11 mouse cellular contexts compared by ENCODE assay signal in genomic region chr2:136558020-136558419, GRCm38 (mm10). TPM values are rescaled to one million over a fixed set of nuclear protein-coding genes. Genes with fewer than 3 reads are reported as not detected.
DNase-seq lines count a peak whose midpoint lies in the region; ATAC-seq lines count a peak whose summit lies in the region.
"Had no signal": no experiment of that assay in that cellular context is flagged by ENCODE, and none has a peak within 500 bp of the region (broad histone marks: within the 10 kb centered on the region; RNA-seq: fewer than 3 reads in every experiment).

No protein-coding gene starts in this region.

- ATAC-seq in granulocyte monocyte progenitor cell, adult 5-6 weeks (replicated peaks; ENCODE audit: poor library complexity, severe bottlenecking) = peak; percentile 83

- peak; percentile 6 for DNase-seq in adrenal gland, postnatal 10 days
- DNase-seq in adrenal gland, adult 18-20 months (ENCODE audit: low spot score in 2 of 2) = no peak
- peak; percentile 7 to 16 for DNase-seq in layer of hippocampus, postnatal 10 days (ENCODE audit: low spot score in 2 of 2)
- no peak for DNase-seq in layer of hippocampus, adult 9-10 months (ENCODE audit: low spot score)
- peak; percentile 54 for DNase-seq in ES-CJ7 (ENCODE audit: low read depth, low spot score)
- DNase-seq in layer of hippocampus, adult 8-10 months (ENCODE audit: low spot score in 2 of 2) = no peak
- no peak for DNase-seq in yolk sac, embryonic 10.5 days (ENCODE audit: low spot score)
- DNase-seq: adrenal gland, adult 8-10 months; gastrocnemius, postnatal 10 days; liver, embryonic 13.5 days had no signal

RNA-seq across cellular contexts. Expression of gene Ankef1, which starts 56.3 kb away (rescaled TPM):
- total RNA-seq in adrenal gland, postnatal 10 days (2021) = 10 to 100 TPM; 12.9 to 14.6 TPM
- total RNA-seq in adrenal gland, adult 18-20 months (2021) = 10 to 100 TPM in 1 of 2 experiments, 1 to 10 TPM in 1; 9.1 to 37.7 TPM
- total RNA-seq in layer of hippocampus, postnatal 10 days (2021) = under 1 TPM; 0.66 to 0.69 TPM
- not detected in 2 replicates for total RNA-seq in granulocyte monocyte progenitor cell, adult 5-6 weeks (2014; fragmentation: Nextera tagmentation)
- total RNA-seq in granulocyte monocyte progenitor cell, adult 5-6 weeks (2017) = not detected in 2 replicates
- 1 to 10 TPM; 1.3 to 2.3 (median 2.1) TPM for total RNA-seq in layer of hippocampus, adult 8-10 months (2022)

Comparison
In these comparisons a context has a peak if more than half of its experiments do, and no peak if none do; other contexts are left out.
1. DNase-seq: peak in adrenal gland, postnatal 10 days (single experiment), layer of hippocampus, postnatal 10 days (2 of 2) and ES-CJ7 (single experiment); none in adrenal gland, adult 18-20 months (0 of 2), layer of hippocampus, adult 9-10 months (single experiment), layer of hippocampus, adult 8-10 months (0 of 2) and yolk sac, embryonic 10.5 days (single experiment).